Mouse (Mus musculus): Measurements from ENCODE around the gene Fut7.
A peak's percentile ranks its signal among the peaks of the same experiment; 100 is the strongest.
"Not testable (repeated sequence)": the region's sequence is repeated elsewhere in the genome, so short reads cannot be mapped to it uniquely, and the experiment has no call there.

Gene Fut7

DNA sequence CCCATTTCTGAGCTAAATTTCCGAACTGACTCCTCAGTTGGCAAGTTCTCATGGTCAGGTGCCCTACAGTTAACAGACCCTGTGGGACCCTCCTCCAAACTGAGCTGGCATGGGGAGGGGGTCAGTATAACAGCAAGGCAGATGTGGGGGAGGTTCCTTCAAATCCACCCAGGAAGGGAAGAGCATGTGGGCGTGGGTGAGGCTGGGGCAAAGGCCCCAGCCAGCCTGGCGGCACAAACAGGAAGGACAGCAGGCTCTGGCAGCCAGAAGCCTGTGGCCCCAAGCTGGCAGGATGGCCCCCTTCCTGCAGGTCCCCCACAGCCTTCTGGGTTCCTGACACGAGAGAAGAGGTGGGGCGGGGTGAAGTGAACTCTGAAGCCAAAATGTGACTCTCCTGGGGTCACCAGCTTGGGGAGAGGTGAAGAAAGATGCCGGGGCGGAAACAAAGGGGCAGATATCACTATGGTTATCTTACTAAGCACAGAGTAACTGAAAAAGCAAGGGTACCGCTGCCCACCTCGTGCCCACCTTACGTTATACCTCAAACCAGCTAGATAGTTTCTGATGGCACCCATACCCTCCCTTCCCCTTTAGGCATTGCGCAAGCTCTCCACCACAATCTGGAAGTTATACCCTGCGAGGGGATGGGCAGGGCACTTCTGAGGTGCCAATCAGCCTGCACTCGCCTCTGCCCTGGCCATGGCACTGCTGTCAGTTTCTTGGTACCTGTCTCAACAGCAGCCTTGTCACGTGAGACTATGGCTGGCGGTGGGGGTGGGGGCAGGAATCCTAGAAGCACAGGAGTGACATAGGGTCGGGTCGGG, at the start of gene Fut7:
Gene Fut7 (plus strand): TSS at position 681 of the 824 bp plus-strand sequence.
- peak in 1 of 2 experiments; percentile 34 for DNase-seq

DNA sequence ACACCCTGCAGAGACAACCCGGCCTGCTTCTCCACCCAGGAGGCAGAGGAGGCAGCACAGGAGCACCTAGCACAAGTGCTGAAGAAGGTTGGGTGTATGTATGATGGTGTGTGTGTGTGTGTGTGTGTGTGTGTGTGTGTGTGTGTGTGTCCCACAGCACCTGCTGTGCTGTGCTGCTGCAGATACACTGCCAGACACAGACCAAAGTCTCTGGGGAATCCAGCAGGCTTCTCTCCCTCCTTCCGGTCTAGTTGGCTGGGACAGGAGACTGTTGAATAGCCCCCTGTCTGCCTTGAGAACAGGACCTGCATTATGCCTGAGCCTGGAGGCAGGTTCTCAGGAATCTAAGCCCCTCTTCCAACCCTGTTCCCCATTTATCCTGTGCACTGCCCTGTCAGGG, 49.6 kb upstream of the Fut7 start:
- DNase-seq = no peak

DNA sequence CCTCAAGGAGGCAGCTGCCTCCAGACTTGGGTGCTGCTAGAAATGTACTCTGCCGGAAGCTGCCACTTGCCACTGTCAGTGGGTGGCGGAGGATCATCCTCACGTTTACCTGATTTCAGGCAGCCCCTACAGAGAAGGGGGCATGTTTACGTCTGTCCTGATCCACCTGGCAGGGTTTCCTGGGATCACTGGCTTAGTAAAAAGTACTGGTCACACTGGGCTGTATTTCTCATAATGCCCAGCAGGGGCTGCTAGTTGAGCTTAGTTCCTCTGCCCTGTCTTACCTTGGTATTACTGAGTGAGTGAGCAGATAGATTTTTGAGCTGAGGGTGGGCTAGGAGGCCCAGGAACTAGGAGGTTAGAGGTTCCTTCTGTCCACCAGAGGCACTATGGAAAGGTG, 46.5 kb upstream of the Fut7 start:
- peak in 1 of 2 experiments; percentile 40 for DNase-seq

DNA sequence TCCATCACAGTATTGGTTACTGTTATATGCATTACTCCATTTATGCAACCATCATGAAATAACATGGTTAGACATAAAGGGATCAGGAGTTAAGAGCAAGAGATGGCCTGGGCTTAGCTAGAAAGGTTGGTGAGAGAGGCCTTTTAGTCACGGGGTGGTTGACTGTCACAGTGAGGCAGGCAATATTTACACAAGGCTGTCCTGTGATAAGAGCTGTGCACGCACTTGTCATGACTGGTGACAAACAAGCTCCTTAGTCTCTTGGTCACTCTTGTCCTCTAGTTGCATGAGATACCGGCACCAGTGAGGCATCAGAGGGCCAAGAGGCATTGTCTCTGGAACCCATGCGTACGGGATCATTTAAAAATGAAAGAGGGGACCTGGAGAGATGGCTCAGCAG, 38.6 kb upstream of the Fut7 start:
- DNase-seq = no peak

DNA sequence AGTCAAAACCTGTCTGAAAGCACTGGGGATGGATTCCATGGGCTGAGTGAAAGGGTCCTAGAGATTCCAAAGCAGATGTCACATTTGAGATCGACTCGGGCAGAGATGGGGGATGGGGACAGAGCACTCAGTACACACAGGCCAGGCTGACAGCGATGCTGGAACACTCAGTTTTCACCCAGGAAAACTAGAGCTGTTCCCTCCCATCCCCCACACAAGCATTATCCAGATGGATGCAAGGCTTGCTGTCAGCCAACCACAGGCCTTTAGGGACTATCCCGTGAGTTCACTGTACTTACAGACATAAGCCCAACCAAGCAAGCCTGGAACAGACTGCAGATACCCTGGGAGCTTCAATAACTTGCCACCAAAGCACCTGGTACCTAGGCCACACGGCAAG, 31.8 kb upstream of the Fut7 start:
- DNase-seq = no peak

DNA sequence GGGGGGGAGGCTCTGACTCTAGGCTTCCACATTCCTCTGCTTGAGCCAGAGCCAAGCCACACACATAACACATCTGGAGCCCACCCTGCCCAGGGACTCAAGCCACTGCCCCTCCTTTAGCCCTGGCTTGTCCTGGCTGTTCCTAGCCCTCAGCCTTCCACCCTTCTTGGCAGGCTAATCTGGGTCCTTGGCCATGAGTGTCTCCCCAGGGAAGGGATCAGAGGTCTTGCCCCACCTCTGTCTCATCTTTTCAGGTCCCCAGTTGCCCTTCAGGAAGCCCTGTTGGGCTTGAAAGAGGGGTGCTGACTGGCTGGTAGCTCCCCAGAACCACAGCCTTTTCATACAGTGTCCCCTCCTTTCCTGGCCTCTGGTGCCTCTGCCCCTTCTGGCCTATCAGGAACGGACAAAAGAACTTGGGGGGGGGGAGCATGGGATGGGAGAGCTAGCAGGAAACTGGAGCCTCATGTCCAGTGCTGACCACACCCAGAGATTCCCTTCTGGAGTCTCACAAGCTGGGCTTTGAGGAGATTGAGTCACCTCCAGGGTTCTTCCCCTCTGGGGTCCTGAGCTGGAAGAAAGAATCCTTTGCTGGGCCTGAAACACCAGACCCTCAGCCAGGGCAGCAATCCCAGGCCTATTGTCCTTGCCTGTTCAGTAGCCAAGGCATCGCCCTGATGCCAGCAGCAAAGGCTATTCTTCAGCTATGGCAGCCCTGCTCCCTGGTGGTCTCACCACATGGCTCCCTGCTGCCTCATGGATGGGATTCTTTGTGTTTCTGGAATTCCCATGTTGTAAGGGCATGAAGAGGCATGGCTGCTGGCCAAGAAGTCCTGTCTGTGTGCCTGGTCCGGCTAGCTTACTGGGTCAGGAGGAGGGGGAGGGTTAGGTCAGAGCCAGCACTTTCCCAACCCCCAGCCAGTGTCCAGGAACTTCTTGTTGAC, 28.5 kb upstream of the Fut7 start:
- no peak for DNase-seq

DNA sequence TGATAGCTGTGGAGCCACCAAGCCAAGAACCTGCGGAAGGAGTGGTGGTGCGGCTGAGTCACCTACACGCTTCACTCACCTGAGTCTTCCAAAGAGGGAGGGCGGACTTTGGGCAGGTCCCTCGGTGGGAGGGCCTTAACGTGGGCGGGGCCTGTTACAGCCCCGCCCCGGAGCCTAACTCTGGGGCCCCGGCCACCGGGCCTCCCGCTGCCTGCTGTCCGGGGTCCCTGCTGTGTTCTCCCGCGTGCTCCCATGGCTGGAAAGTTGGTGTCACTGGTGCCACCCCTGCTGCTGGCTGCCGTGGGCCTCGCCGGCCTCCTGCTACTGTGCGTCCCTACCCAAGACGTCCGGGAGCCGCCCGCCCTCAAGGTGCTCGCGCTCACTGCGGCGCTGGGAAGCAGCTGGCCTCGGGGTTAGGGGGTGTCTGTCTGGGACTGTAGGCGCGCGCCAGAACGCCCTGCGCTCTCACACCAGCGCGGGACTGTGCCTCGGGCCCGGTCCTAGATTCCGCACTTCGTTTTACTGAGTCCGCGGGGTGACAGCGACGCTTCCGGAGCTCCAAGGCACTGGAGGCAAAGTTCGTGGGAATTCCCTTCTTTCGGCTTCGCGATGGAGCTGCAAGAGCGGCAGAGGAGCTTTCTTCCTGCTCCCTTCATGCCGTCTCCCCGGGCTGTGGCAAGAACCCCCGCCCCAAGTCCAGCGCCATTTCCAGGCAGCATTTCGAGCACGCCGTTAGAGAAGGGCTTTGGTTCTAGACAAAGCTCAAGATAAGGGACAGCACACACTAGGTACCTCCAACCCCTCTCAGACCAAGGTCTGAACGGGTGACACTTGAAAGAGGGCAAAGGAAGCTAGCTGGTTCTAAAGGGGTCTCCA, 27.1 kb upstream of the Fut7 start, which contains the start of gene Entpd2:
Gene Entpd2 (plus strand): TSS at position 154 of the 876 bp plus-strand sequence.
- no peak for DNase-seq

DNA sequence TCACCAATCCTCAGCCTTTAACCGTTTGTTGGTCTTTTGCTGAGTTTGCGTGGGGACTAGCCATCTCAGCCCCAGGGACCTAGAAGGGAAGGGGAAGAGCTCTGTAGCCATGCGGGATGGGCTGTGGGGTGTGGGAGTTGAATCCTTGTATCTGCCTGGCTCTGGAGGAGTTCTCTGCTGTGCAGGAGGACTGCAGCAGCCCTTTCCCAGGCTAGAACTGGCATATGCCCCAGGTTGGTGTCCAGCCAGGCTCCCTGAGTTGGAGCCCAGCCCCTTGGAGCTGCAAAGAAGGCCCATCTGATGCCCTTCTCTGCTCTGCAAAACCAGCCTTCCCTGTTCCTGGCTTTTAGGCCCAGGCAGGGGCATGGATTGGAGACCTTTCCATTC, 26.5 kb upstream of the Fut7 start:
- no peak for DNase-seq

DNA sequence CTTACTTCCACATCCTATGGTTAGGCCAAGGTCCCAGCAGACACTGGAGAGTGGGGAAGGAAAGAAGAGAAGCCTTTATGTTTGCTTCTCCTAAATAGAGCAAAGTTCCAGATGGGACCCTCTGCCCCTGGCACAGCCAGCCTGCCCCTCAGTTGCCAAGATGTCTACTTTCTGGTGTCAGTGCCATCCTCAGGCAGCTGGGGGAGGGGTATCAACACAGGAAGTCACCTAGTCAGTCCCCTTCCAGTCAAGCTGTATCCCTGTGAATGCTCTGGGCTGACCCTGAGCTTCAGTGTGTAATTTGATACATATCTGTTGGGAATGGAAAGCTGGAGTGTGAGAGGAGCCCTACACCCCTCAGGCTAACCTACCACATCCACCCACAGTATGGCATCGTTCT, 26.1 kb upstream of the Fut7 start:
- DNase-seq = no peak

GRCm38 (mm10) chr2:25398065-25398464, 25.0 kb upstream of the Fut7 start:
- DNase-seq = no peak

DNA sequence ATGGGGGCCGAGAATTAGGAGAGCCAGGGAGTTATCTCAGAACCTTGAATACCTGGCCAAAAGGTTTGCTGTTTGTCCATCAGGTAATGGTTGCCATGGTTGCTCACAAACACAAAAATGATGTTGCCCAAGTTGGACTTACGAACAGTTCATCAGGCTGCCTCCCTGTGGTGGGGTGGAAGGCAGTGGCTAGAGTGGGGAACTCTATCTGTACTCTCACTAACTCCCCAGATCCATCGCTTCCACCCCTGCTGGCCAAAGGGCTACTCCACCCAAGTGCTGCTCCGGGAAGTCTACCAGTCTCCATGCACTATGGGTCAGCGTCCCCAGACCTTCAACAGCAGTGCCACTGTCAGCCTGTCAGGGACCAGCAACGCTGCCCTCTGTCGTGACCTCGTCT, 24.0 kb upstream of the Fut7 start, which contains the start of gene Npdc1:
Gene Npdc1 (plus strand): TSS at position 301 of the 400 bp plus-strand sequence.
- DNase-seq = no peak

- DNase-seq = no peak
Observed at GRCm38 (mm10) chr2:25400291-25400690, 22.8 kb upstream of the Fut7 start.

DNA sequence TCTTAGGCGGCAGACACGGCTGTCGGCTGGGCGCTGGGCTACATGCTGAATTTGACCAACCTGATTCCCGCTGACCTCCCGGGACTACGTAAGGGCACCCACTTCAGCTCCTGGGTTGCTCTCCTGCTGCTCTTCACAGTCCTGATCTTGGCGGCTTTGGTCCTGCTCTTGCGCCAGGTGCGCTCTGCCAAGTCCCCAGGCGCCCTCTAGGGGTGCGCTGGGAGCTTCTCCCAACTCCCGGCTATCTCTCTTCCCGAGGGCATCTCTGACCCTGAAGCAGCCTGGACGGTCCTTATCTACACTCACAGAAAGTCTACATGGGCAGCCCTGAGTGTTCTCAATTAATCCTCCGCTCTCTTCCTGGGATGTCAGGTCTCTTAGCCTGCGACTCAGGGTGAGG, 22.3 kb upstream of the Fut7 start:
- DNase-seq = no peak

DNA sequence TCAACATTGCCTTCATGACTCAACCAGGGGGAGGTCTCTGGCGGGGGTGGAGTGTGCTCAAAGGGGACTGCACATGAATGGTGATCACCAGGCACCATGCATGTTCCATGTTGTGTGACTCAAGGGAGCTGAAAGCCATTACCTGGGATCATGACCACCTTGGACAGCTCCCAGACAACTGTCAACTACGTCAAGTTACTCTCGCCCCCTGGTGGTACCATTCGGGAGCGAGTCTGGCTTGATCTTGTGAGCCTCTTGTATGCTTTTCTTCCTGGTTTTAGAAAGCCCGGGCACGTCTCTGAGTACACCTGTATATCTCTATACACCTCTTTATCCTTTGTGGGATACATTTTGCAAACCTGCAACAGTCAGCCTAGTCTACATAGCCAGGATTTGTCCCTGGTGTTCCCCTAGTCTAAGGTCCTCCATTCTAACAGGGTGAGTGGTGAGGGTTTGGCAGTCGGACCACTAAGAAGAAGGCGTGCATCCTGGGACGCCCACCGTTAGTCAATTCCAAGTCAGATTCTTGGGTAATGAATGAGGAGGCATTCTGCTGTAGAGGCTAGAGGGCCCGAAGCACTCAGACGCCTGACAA, 20.6 kb upstream of the Fut7 start:
- peak; percentile 47 to 78 for DNase-seq

DNA sequence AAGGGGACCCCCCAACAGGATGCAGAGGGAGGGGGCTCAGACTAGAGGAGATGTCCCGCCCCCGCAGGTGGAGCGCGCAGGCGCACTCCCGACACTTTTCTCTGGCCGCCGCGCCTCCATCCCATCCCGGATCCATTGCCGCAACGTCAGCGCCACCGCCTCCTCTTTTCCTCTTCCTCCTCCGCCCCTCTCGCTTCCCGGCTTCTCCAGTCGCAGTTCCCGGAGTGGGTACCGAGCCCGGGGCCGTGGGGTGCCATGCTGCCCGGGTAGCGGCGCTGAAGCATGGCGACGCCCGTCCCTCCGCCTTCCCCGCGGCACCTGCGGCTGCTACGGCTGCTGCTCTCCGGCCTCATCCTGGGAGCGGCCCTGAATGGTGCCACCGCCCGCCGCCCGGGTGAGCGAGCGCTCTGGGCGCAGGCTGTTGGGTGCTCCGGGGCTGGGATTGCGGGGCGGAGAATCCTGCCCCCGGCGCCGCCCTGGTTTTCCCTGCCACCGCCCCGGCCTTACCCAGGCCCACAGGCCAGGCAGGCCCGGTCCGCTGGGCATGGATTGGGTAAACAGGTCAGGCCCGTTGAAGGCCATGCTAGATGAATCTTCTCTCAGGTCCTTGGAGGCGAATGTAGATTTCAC, 20.0 kb upstream of the Fut7 start:
- peak in 1 of 2 experiments; percentile 30 for DNase-seq

DNA sequence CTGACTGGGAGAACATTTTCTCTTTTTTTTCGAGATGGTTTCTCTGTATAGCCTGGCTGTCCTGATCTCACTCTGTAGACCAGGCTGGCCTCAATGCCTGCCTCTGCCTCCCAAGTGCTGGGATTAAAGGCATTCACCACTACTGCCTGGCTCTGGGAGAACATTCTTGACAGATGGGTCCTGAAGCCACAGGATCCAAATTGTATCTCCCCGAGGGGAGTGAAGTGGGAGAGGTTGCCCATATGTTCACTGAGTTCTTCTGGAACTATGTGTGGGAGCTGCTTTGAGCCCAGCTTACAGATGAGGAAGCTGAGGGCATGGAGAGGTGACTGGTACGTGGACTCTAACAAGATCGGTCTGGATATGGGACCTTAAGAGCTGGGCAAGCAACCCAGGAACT, 19.1 kb upstream of the Fut7 start:
- DNase-seq = no peak

DNA sequence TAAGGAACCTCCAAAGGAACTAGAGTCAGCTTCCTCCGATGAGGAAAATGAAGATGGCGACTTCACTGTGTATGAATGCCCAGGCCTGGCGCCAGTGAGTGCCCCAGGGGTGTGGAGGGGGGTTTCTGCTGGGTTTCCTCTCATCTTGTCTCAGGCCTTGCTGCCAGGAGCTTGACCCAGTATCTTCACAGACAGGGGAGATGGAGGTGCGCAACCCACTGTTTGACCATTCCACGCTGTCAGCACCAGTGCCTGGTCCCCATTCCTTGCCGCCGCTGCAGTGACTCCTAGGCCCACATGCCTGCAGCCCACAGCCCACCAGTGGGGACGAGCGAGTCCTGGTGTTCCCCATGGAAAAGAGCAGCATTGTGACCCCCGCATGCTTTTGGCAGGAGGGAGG, 14.2 kb upstream of the Fut7 start:
- DNase-seq = no peak

GRCm38 (mm10) chr2:25413436-25413835, 9.6 kb upstream of the Fut7 start:
- DNase-seq = not testable (repeated sequence)

DNA sequence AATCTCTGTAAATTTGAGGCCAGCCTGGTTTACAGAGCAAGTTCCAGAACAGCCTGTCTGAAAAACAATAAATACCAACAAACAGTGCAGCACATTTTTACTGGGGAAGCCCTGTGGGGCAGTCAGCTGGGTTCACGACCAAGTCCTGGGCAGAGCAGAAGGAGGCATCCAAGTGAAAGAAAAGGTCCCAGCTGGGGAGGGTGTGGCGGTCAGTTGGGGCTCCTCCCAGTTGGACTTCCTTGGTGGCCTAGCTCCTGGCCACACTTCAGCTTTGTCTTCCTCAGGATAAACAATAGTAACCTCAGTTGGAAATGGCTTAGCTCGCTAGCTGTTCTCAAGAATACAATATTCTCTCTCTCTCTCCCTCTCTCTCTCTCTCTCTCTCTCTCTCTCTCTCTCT, 5.6 kb upstream of the Fut7 start:
- no peak for DNase-seq

DNA sequence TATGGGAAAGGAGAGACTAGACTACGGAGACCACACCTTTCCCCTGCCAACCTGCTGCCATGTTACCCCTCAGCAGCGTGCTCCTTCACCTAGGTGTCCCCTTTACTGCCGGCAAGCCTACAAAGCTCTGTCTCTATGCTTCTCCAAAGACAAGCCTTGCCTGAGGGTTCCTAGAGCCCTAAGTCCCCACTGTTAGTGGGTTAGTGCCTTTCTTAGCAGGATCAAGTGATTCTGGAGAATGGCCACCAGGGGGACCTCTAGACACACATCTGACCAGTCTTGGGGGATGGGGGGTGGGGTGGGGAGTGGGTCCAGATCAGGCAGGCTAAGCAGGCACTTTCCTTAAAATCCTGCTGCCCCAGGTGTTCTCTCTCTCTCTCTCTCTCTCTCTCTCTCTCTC, 1.2 kb upstream of the Fut7 start:
- peak in 1 of 2 experiments; percentile 52 for DNase-seq

DNA sequence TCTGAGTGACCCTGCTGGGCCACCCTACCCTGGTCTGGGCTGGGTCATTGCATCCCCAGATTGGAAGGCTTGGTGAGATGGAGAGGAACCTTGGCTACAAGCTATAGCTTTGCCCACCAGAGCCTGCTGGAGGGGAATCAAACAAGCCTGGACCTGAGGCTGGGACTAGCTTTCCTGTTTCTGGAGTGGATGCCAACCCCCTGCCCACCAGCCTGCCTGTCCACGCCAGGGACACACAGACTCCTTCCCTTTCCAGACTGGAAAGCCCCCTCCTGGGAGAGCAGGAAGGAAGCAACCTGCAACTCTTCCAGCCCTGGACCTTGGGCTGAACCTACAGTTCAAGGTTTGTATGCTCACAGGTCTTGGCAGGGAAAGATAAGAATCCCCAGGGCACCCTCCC, 559 bp downstream of the Fut7 start:
- DNase-seq = no peak

- DNase-seq = no peak
Observed at GRCm38 (mm10) chr2:25425481-25425880, 2.4 kb downstream of the Fut7 start.
